Mouse (Mus musculus) embryonic facial prominence, embryonic 15.5 days (tissue): Measurements from ENCODE around the gene 9230110F15Rik. TPM values are rescaled to one million over a fixed set of nuclear protein-coding genes. Genes with fewer than 3 reads are reported as not detected.
"Not testable (repeated sequence)": the region's sequence is repeated elsewhere in the genome, so short reads cannot be mapped to it uniquely, and the experiment has no call there.

Source experiments
- ATAC-seq: fragments of 200-750 bp; cut with Nextera tagmentation; 2 replicates; pipeline ENCODE4 v1.8.0; 2017; ENCODE audit warnings: low read depth, moderate TSS enrichment; ENCODE audit not compliant: insufficient number of reproducible peaks, low FRiP score, low TSS enrichment
- H3K27ac ChIP-seq: fragments of 300-500 bp; sonication (generic); replicated peaks from 2 replicates; pipeline ENCODE4 v1.5.1; 2015; ENCODE audit warnings: mild to moderate bottlenecking, inconsistent platforms
- H3K27me3 ChIP-seq: fragments of 300-500 bp; sonication (generic); 2 replicates; pipeline ENCODE4 v1.6.1; 2015; ENCODE audit warnings: inconsistent platforms
- H3K36me3 ChIP-seq: fragments of 300-500 bp; sonication (generic); 2 replicates; pipeline ENCODE4 v1.6.1; 2015; ENCODE audit warnings: mild to moderate bottlenecking, inconsistent platforms
- H3K4me1 ChIP-seq: fragments of 300-500 bp; sonication (generic); 2 replicates; pipeline ENCODE4 v1.6.1; 2015; ENCODE audit warnings: inconsistent platforms
- H3K4me2 ChIP-seq: fragments of 300-500 bp; sonication (generic); replicated peaks from 2 replicates; pipeline ENCODE4 v1.6.1; 2015; ENCODE audit warnings: mild to moderate bottlenecking, inconsistent platforms
- H3K4me3 ChIP-seq: fragments of 300-500 bp; sonication (generic); replicated peaks from 2 replicates; pipeline ENCODE4 v1.5.1; 2015; ENCODE audit warnings: mild to moderate bottlenecking, inconsistent platforms
- H3K9ac ChIP-seq: fragments of 300-500 bp; sonication (generic); 2 replicates; pipeline ENCODE4 v1.6.1; 2015; ENCODE audit warnings: inconsistent platforms
- H3K9me3 ChIP-seq: fragments of 300-500 bp; sonication (generic); replicated peaks from 2 replicates; pipeline ENCODE4 v1.6.1; 2016; ENCODE audit warnings: inconsistent platforms
- WGBS: fragments of 180-500 bp; shearing (Covaris S2); methylation state at CpG from one replicate; pipeline ENCODE4 v1.1.7; 2015; 5-methylcytosine and 5-hydroxymethylcytosine counted together
- polyA plus RNA-seq: library from polyadenylated mRNA; unstranded; fragments of >200 nt; fragmentation: Nextera tagmentation; extraction: Ambion mirVana; gene quantifications from 2 replicates; pipeline ENCODE4 v1.2.1, GENCODE M21; 2015

Gene 9230110F15Rik
- polyA plus RNA-seq, result not detected in 2 replicates

DNA sequence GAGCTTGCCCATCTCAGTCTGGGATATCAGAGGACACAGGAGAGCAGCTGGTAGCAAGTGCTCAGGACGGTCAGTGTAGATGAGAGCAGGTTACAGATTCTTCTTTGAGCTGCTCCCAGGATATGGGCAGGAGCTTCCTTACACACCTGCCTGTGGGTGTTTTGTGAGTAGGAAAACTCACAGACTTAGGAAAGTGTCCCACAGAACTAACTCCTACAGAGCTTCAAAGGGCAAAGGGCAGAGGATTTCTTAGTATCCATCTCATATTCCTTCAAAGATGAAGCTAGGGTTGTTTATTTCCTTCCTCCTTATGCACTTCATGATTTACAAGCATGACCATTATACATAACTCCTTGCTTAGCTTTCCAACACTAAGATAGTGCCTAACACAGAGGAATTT, at the start of gene 9230110F15Rik:
Gene 9230110F15Rik, minus strand, starts transcription at position 101 of the 400 bp plus-strand sequence.
- Histone ChIP-seq H3K4me3 (no peak within 1 kb of the TSS), H3K27ac (no peak within 1 kb of the TSS), H3K4me1 (no peaks in the 10 kb centered on the region), H3K9ac (no peak within 1 kb of the TSS), H3K27me3 (no peaks in the 10 kb centered on the region), H3K9me3 (no peaks in the 10 kb centered on the region), H3K4me2 (no peak within 1 kb of the TSS), H3K36me3 (no peaks in the 10 kb centered on the region)
- no peak for ATAC-seq
- 59% methylated on average over 1 of the region's 1 CpGs for WGBS

GRCm38 (mm10) chr9:35893112-35893511, 49.2 kb upstream of the 9230110F15Rik start:
- not testable (repeated sequence) for ATAC-seq, H3K4me2 ChIP-seq, H3K9ac ChIP-seq, H3K4me1 ChIP-seq, H3K9me3 ChIP-seq, H3K36me3 ChIP-seq, H3K4me3 ChIP-seq, H3K27ac ChIP-seq, H3K27me3 ChIP-seq
- WGBS, result 51% methylated on average over 1 of the region's 1 CpGs

DNA sequence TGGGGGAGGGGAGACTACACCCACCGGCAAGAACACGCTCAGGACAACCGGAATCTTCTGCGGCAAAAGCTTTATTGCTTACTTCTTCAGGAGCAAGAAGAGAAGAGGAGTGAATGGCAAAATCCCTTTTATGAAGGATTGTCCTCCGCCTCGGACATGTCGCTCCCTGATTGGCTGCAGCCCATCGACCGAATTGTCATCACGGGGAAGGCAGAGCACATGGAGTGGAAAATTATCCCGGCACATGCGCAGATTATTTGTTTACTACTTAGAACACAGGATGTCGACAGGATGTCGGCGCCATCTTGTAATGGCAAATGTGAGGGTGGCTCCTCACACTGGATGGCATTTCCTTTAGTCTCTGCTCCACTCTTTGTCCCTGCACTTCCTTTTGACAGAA, 26.1 kb downstream of the 9230110F15Rik start:
- not testable (repeated sequence) for H3K4me1 ChIP-seq, H3K27ac ChIP-seq, H3K36me3 ChIP-seq, ATAC-seq, H3K9ac ChIP-seq, H3K9me3 ChIP-seq, H3K4me3 ChIP-seq, H3K4me2 ChIP-seq, H3K27me3 ChIP-seq
- WGBS, result 93% methylated on average over 15 of the region's 15 CpGs

GRCm38 (mm10) chr9:35798146-35798545, 45.8 kb downstream of the 9230110F15Rik start:
- H3K9me3 ChIP-seq, result no peaks in the 10 kb centered on the region
- no peak overlapping the region for H3K9ac ChIP-seq
- no peaks in the 10 kb centered on the region for H3K4me1 ChIP-seq
- H3K36me3 ChIP-seq, result no peaks in the 10 kb centered on the region
- no peak overlapping the region for H3K4me3 ChIP-seq
- no peak for ATAC-seq
- no peak overlapping the region for H3K27ac ChIP-seq
- H3K4me2 ChIP-seq, result no peak overlapping the region
- no peaks in the 10 kb centered on the region for H3K27me3 ChIP-seq

- Histone ChIP-seq H3K36me3 (no peaks in the 10 kb centered on the region), H3K27ac (no peak within 1 kb of the TSS), H3K27me3 (no peaks in the 10 kb centered on the region), H3K4me2 (no peak within 1 kb of the TSS), H3K9me3 (0 out of 2 replicates have a peak, but pooled peaks cover 5% of the 10 kb centered on the region), H3K4me1 (no peaks in the 10 kb centered on the region), H3K4me3 (no peak within 1 kb of the TSS), H3K9ac (no peak within 1 kb of the TSS)
- WGBS, result 91% methylated on average over 3 of the region's 3 CpGs
- no peak for ATAC-seq
Measured at GRCm38 (mm10) chr9:35790001-35790400, 53.9 kb downstream of the 9230110F15Rik start, which contains the start of the genes Gm27235 and D730048I06Rik. Gene Gm27235, minus strand, starts transcription at chr9:35790101. Gene D730048I06Rik, minus strand, starts transcription at chr9:35790112.

Other genes with a start within 250 kb of the 9230110F15Rik start
- gene Pate4, start 232.2 kb downstream of the 9230110F15Rik start, polyA plus RNA-seq, result 0.27 TPM in 1 of 2 replicates, not detected in the other
- not detected in 2 replicates for gene Pate3, start 195.9 kb downstream of the 9230110F15Rik start, polyA plus RNA-seq
- gene Pate1, start 156.8 kb downstream of the 9230110F15Rik start, polyA plus RNA-seq, result not detected in 2 replicates
- not detected in 2 replicates for gene Gm17677, start 103.1 kb downstream of the 9230110F15Rik start, polyA plus RNA-seq
- not detected in 2 replicates for gene Gm17727, start 66.0 kb downstream of the 9230110F15Rik start, polyA plus RNA-seq
- not detected in 2 replicates for gene Gm27235, start 54.0 kb downstream of the 9230110F15Rik start, polyA plus RNA-seq
- not detected in 2 replicates for gene D730048I06Rik, start 54.0 kb downstream of the 9230110F15Rik start, polyA plus RNA-seq
- not detected in 2 replicates for gene 9230113P08Rik, start 64.3 kb upstream of the 9230110F15Rik start, polyA plus RNA-seq